Mouse (Mus musculus): Measurements from ENCODE around the gene Peg3. TPM values are rescaled to one million over a fixed set of nuclear protein-coding genes. Genes with fewer than 3 reads are reported as not detected.
A peak's percentile ranks its signal among the peaks of the same experiment; 100 is the strongest.
"Not testable (repeated sequence)": the region's sequence is repeated elsewhere in the genome, so short reads cannot be mapped to it uniquely, and the experiment has no call there.

Peg3 gene
- polyA plus RNA-seq (2016; fragmentation: Nextera tagmentation; extraction: Ambion mirVana), result 75.5 and 94.5 TPM in 2 replicates

DNA sequence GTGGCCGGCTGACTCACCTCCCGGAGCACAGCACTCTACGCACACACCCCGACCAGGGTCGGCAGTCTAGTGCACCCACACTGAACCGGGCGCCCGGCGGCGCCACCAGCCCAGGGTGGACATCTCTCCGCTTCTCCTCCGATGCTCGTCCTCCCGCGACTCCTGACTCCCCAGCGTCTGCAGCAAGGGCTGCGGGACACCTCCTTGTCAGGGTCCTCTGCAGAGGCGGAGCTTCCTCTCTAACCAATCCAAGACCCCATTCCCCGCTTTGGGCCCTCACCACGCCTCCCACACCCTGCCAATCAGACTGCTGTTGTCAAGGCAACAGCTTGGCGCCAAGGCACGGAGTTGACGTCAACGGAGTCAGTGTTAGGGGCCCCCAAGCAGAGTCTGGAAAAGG, at the start of gene Peg3, which contains the start of gene Usp29:
Gene Peg3, minus strand, starts transcription at position 191 of the 400 bp plus-strand sequence.
Gene Usp29, plus strand, starts transcription at position 338 of the 400 bp plus-strand sequence.
- peak; percentile 90 for DNase-seq (ENCODE audit: low spot score)
- WGBS, result 41% methylated on average over 24 of the region's 24 CpGs
- Histone ChIP-seq H3K9me3 (peaks cover 42% of the 10 kb centered on the region), H3K4me3 (peak within 1 kb of the TSS; percentile 62), H3K27ac (peak within 1 kb of the TSS; percentile 90), H3K36me3 (peaks cover 5% of the 10 kb centered on the region), H3K27me3 (ENCODE audit: insufficient read depth, poor library complexity, severe bottlenecking) (no peaks in the 10 kb centered on the region), H3K4me1 (replicated peaks) (peaks cover 7% of the 10 kb centered on the region; the same call in 1 of the 2 replicates)

- H3K4me1 ChIP-seq (replicated peaks), result peaks cover 25% of the 10 kb centered on the region
- no peak for DNase-seq (ENCODE audit: low spot score)
- WGBS, result 85% methylated on average over 5 of the region's 5 CpGs
- H3K4me3 ChIP-seq, result no peak overlapping the region
- no peaks in the 10 kb centered on the region for H3K9me3 ChIP-seq
- H3K27me3 ChIP-seq (ENCODE audit: insufficient read depth, poor library complexity, severe bottlenecking), result no peaks in the 10 kb centered on the region
- no peaks in the 10 kb centered on the region for H3K36me3 ChIP-seq
- no peak overlapping the region for H3K27ac ChIP-seq
These were observed 48.9 kb upstream of the Peg3 start for GRCm38 (mm10) chr7:6779172-6779571.

- no peak for DNase-seq (ENCODE audit: low spot score)
- Histone ChIP-seq H3K36me3 (no peaks in the 10 kb centered on the region), H3K27ac (peak overlapping the region; percentile 56; the same call in 1 of the 2 replicates), H3K4me3 (no peak overlapping the region), H3K27me3 (ENCODE audit: insufficient read depth, poor library complexity, severe bottlenecking) (no peaks in the 10 kb centered on the region), H3K4me1 (replicated peaks) (peaks cover 28% of the 10 kb centered on the region), H3K9me3 (no peaks in the 10 kb centered on the region)
- 49% methylated on average over 4 of the region's 4 CpGs for WGBS
These were observed 47.5 kb upstream of the Peg3 start for GRCm38 (mm10) chr7:6777689-6778088.

DNA sequence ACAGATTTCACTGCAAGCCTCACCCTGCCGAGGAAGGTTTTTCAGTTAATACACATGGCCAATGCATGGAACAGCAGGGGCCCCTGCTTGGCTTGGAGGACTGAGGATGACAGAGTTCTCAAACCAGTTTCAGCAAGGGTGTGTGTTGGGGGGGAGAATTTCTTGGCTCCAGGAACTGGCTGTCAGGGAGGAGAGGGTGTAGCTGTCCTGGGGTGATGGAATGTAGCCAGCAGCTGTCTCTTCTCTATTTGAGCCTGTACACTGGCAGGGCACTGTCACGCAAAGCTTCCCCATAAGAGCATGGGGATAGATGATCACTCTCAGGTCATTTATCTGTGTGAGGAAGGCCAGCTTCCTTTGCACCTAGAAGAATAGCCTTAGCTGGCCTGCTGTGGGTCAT, 46.9 kb upstream of the Peg3 start:
- no peak for DNase-seq (ENCODE audit: low spot score)
- WGBS, result 62% methylated on average over 2 of the region's 2 CpGs
- H3K4me3 ChIP-seq, result no peak overlapping the region

DNA sequence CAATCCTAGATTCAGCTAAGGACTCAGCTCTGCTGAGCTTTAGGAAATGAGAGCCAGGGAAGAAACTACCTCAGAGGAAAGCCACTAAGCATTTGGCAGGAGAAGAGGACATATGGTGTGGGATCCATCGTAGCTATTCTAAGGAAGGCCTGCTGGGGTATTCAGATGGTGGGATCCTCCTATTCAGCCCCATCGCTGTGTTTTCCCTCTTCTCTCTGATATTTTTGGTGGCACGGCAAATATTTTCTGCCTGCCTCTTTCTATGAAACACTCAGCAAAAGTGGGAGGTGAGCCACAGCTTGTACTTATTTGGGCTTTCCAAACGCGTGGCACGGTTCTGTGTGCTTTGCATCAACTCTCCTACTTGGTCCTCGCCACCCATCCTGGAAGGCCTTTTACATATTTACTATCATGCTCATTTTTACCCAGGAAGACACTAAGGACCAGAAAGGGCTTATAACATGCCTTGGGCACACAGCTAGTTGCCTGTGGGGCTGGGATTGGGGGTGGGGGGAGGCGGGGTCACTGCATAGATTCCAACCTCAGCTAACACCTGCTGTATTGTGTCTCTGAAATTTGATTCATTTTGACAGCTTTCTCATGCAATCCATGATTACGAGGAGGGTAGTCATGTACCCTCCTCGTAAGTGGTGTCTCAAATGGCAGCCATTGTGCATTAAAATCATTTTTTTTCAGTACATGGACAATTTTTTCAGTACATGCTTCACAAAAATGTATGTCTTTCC, 46.3 kb upstream of the Peg3 start:
- H3K4me3 ChIP-seq, result no peak overlapping the region
- DNase-seq (ENCODE audit: low spot score), result no peak
- no peaks in the 10 kb centered on the region for H3K27me3 ChIP-seq (ENCODE audit: insufficient read depth, poor library complexity, severe bottlenecking)
- no peaks in the 10 kb centered on the region for H3K36me3 ChIP-seq
- H3K9me3 ChIP-seq, result no peaks in the 10 kb centered on the region
- 0 out of 2 replicates have a peak overlapping the region, but pooled peaks have one; percentile 56 for H3K27ac ChIP-seq
- 91% methylated on average over 10 of the region's 10 CpGs for WGBS
- H3K4me1 ChIP-seq (replicated peaks), result peaks cover 28% of the 10 kb centered on the region

More for the DNA sequence above, 46.9 kb upstream of the Peg3 start:
- Histone ChIP-seq H3K27me3 (ENCODE audit: insufficient read depth, poor library complexity, severe bottlenecking) (no peaks in the 10 kb centered on the region), H3K27ac (peak overlapping the region; percentile 56; the same call in 1 of the 2 replicates), H3K36me3 (no peaks in the 10 kb centered on the region), H3K9me3 (no peaks in the 10 kb centered on the region), H3K4me1 (replicated peaks) (peaks cover 28% of the 10 kb centered on the region)

DNA sequence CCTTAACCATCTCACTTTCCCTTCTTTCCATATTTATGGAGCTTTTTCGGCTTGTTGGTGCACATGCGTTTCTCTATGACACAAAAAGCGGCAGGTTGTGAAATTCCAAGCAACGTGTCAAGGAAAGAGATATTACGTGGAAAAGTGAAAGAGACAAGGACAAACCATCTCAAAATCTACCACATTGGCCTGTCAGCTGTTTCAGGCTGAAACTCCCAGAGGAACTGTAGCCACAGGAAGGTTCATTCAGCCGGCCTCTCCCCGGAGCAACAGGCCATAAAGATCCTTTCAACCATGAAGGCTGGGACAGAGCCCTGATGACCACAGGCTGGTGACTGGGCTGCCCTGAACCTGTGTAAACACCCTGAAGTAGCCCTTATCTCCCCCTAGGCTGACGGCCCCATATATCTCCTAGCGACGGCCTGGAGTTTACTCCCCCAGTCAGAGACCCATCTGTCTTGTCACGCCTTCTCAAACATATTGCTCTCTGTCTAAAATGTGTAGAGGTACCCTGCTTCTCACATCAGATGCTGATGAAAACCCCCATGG, 43.7 kb upstream of the Peg3 start:
- Histone ChIP-seq H3K27ac (peak overlapping the region; percentile 35; the same call in 1 of the 2 replicates), H3K4me1 (replicated peaks) (peaks cover 49% of the 10 kb centered on the region)
- not testable (repeated sequence) for H3K36me3 ChIP-seq; DNase-seq (ENCODE audit: low spot score); H3K4me3 ChIP-seq; H3K27me3 ChIP-seq (ENCODE audit: insufficient read depth, poor library complexity, severe bottlenecking); H3K9me3 ChIP-seq
- 56% methylated on average over 11 of the region's 11 CpGs for WGBS

- Histone ChIP-seq H3K4me3 (no peak overlapping the region), H3K4me1 (replicated peaks) (peaks cover 29% of the 10 kb centered on the region), H3K27me3 (ENCODE audit: insufficient read depth, poor library complexity, severe bottlenecking) (no peaks in the 10 kb centered on the region), H3K36me3 (peaks cover 5% of the 10 kb centered on the region), H3K9me3 (no peaks in the 10 kb centered on the region), H3K27ac (peak overlapping the region; percentile 72)
- 1% methylated on average over 8 of the region's 8 CpGs for WGBS
- DNase-seq (ENCODE audit: low spot score), result peak; percentile 70
These were observed 40.1 kb upstream of the Peg3 start for GRCm38 (mm10) chr7:6770286-6770685.

DNA sequence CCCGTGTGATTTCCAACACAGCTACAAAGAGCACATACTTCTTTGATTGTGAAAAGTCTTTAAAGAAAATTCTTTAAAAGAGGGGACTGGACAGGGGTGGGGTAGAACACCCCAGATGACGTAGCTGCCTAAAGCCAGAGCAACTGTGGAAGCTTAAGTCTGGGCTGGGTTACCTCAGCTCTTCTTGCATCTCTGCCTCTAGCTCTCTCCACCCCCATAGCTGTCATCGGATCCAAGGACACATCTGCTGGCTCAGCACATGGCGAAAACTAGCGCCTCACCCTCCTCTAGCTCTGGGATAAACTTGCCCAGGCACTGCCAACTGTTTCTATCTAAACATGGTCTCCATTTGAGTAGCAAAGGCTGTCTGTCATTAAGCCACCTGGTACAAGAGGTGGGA, 35.0 kb upstream of the Peg3 start:
- 0 out of 2 replicates have a peak overlapping the region, but pooled peaks have one; percentile 13 for H3K27ac ChIP-seq
- no peak for DNase-seq (ENCODE audit: low spot score)

DNA sequence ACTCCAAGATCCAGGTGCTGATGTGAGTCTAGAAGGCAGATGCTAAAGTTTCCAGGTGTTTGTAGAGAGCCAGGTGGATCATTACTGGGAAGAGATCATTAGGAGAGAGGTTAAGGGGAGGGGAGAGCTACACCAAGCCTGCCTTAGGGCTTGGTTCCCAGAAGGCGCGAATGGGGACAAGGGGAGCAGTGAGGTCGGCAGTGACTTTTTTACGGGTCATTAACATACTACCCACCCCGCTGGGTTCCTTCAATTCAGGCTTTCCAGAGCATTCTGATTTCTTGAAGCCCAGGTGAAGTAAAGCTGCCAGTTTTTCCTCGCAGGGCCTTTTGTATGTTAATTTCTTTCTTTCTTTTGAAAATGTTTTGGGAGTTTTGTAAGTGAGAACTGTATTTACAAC, 29.9 kb upstream of the Peg3 start:
- 11% methylated on average over 6 of the region's 6 CpGs for WGBS
- Histone ChIP-seq H3K27me3 (ENCODE audit: insufficient read depth, poor library complexity, severe bottlenecking) (no peaks in the 10 kb centered on the region), H3K9me3 (no peaks in the 10 kb centered on the region), H3K4me1 (replicated peaks) (peaks cover 14% of the 10 kb centered on the region), H3K27ac (no peak overlapping the region), H3K36me3 (no peaks in the 10 kb centered on the region), H3K4me3 (no peak overlapping the region)
- no peak for DNase-seq (ENCODE audit: low spot score)

More for the DNA sequence above, 35.0 kb upstream of the Peg3 start:
- Histone ChIP-seq H3K4me3 (no peak overlapping the region), H3K36me3 (peaks cover 5% of the 10 kb centered on the region), H3K9me3 (no peaks in the 10 kb centered on the region), H3K27me3 (ENCODE audit: insufficient read depth, poor library complexity, severe bottlenecking) (no peaks in the 10 kb centered on the region), H3K4me1 (replicated peaks) (peaks cover 14% of the 10 kb centered on the region)
- 60% methylated on average over 5 of the region's 5 CpGs for WGBS

GRCm38 (mm10) chr7:6759698-6760097, 29.5 kb upstream of the Peg3 start:
- Histone ChIP-seq H3K27me3 (ENCODE audit: insufficient read depth, poor library complexity, severe bottlenecking) (no peaks in the 10 kb centered on the region), H3K4me1 (replicated peaks) (peaks cover 14% of the 10 kb centered on the region), H3K36me3 (no peaks in the 10 kb centered on the region), H3K27ac (no peak overlapping the region), H3K9me3 (no peaks in the 10 kb centered on the region), H3K4me3 (no peak overlapping the region)
- DNase-seq (ENCODE audit: low spot score), result no peak
- WGBS, result 68% methylated on average over 12 of the region's 12 CpGs

- Histone ChIP-seq H3K4me3 (no peak overlapping the region), H3K27me3 (ENCODE audit: insufficient read depth, poor library complexity, severe bottlenecking) (no peaks in the 10 kb centered on the region), H3K9me3 (no peaks in the 10 kb centered on the region), H3K4me1 (replicated peaks) (peaks cover 29% of the 10 kb centered on the region), H3K36me3 (no peaks in the 10 kb centered on the region), H3K27ac (no peak overlapping the region)
- DNase-seq (ENCODE audit: low spot score), result no peak
- 80% methylated on average over 4 of the region's 4 CpGs for WGBS
These were observed 26.6 kb upstream of the Peg3 start for GRCm38 (mm10) chr7:6756777-6757291.

- no peak overlapping the region for H3K27ac ChIP-seq
- no peak overlapping the region for H3K4me3 ChIP-seq
- peaks cover 20% of the 10 kb centered on the region for H3K4me1 ChIP-seq (replicated peaks)
- WGBS, result 20% methylated on average over 4 of the region's 4 CpGs
- DNase-seq (ENCODE audit: low spot score), result peak; percentile 15
- no peaks in the 10 kb centered on the region for H3K27me3 ChIP-seq (ENCODE audit: insufficient read depth, poor library complexity, severe bottlenecking)
- no peaks in the 10 kb centered on the region for H3K36me3 ChIP-seq
- no peaks in the 10 kb centered on the region for H3K9me3 ChIP-seq
These were observed 23.2 kb upstream of the Peg3 start for GRCm38 (mm10) chr7:6753440-6753839.

DNA sequence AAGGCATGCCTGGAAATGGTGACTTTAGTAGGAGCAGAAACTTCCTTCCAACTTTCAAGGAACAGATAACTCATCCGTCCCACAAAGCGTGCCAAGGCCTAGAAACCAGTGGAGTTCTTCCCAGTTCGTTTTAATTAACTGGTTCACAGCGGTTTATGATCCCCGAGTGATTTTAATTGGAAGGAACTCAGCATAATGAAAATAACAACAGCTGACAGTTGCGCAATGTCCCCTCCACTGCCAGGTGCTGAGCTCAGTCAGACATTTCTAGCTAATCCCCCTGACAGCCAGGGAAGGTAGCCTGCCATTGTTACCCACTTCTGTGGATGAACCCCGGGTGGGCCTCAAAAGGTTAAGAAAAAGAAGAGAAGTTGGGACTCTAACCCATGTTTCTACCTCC, 19.0 kb upstream of the Peg3 start:
- Histone ChIP-seq H3K9me3 (no peaks in the 10 kb centered on the region), H3K4me1 (replicated peaks) (peaks cover 20% of the 10 kb centered on the region), H3K27ac (no peak overlapping the region), H3K27me3 (ENCODE audit: insufficient read depth, poor library complexity, severe bottlenecking) (no peaks in the 10 kb centered on the region), H3K4me3 (no peak overlapping the region), H3K36me3 (no peaks in the 10 kb centered on the region)
- no peak for DNase-seq (ENCODE audit: low spot score)
- 70% methylated on average over 7 of the region's 7 CpGs for WGBS

Measured in hindbrain, embryonic 10.5 days (tissue).